Mouse (Mus musculus) hindbrain, postnatal 0 days (tissue): ENCODE results near the gene Ccnt1. TPM values are rescaled to one million over a fixed set of nuclear protein-coding genes. Genes with fewer than 3 reads are reported as not detected.

Source experiments
- ATAC-seq: fragments of 200-750 bp; cut with Nextera tagmentation; 2 replicates; pipeline ENCODE4 v1.8.0; 2017; ENCODE audit warnings: mild to moderate bottlenecking, moderate TSS enrichment, moderate library complexity
- DNase-seq: peaks from one replicate; pipeline ENCODE4 v3.0.0-alpha.2; 2015; ENCODE audit warnings: low spot score
- H3K27ac ChIP-seq: fragments of 300-500 bp; sonication (generic); 2 replicates; pipeline ENCODE4 v1.5.1; 2014; ENCODE audit warnings: mild to moderate bottlenecking
- H3K27me3 ChIP-seq: fragments of 300-500 bp; sonication (generic); 2 replicates; pipeline ENCODE4 v1.6.1; 2014; ENCODE audit warnings: low read length, mixed read lengths; ENCODE audit not compliant: insufficient read depth
- H3K36me3 ChIP-seq: fragments of 300-500 bp; sonication (generic); 2 replicates; pipeline ENCODE4 v1.6.1; 2014; ENCODE audit warnings: low read length, mixed read lengths; ENCODE audit not compliant: insufficient read depth
- H3K4me1 ChIP-seq: fragments of 300-500 bp; sonication (generic); 2 replicates; pipeline ENCODE4 v1.6.1; 2014; ENCODE audit warnings: antibody characterized with exemption, low read length, mixed read lengths; ENCODE audit not compliant: insufficient read depth
- H3K4me2 ChIP-seq: fragments of 300-500 bp; sonication (generic); 2 replicates; pipeline ENCODE4 v1.6.1; 2014; ENCODE audit warnings: low read depth, mild to moderate bottlenecking, low read length, moderate library complexity, mixed read lengths
- H3K4me3 ChIP-seq: fragments of 300-500 bp; sonication (generic); 2 replicates; pipeline ENCODE4 v1.5.1; 2014; ENCODE audit warnings: low read length
- H3K9ac ChIP-seq: fragments of 300-500 bp; sonication (generic); replicated peaks from 2 replicates; pipeline ENCODE4 v1.6.1; 2014; ENCODE audit warnings: mild to moderate bottlenecking, low read length, moderate library complexity, mixed read lengths
- H3K9me3 ChIP-seq: fragments of 300-500 bp; sonication (generic); 2 replicates; pipeline ENCODE4 v1.6.1; 2016; ENCODE audit warnings: low read length, mixed read lengths
- CTCF ChIP-seq: IDR thresholded peaks from 2 replicates; pipeline ENCODE4 v1.5.1; 2016; ENCODE audit warnings: antibody characterized with exemption, control low read depth, low read depth
- whole genome bisulfite sequencing: fragments of 180-500 bp; shearing (Covaris S2); extraction: QIAGEN DNeasy Blood & Tissue Kit; methylation state at CpG from one replicate; pipeline ENCODE4 v1.1.7; 2014; 5-methylcytosine and 5-hydroxymethylcytosine counted together
- polyA plus RNA-seq: library from polyadenylated mRNA; unstranded; fragments of >200 nt; fragmentation: Nextera tagmentation; extraction: Ambion mirVana; gene quantifications from 2 replicates; pipeline ENCODE4 v1.2.1, GENCODE M21; 2015
- total RNA-seq: library from RNA; depleted of rRNA; stranded (reverse); fragments of >200 nt; gene quantifications from 2 replicates; pipeline ENCODE4 v1.2.3, GENCODE M21; 2014; rRNA removed

The Ccnt1 gene
- total RNA-seq (31.2 and 42.4 TPM in 2 replicates), polyA plus RNA-seq (42.7 and 42.9 TPM in 2 replicates)

DNA sequence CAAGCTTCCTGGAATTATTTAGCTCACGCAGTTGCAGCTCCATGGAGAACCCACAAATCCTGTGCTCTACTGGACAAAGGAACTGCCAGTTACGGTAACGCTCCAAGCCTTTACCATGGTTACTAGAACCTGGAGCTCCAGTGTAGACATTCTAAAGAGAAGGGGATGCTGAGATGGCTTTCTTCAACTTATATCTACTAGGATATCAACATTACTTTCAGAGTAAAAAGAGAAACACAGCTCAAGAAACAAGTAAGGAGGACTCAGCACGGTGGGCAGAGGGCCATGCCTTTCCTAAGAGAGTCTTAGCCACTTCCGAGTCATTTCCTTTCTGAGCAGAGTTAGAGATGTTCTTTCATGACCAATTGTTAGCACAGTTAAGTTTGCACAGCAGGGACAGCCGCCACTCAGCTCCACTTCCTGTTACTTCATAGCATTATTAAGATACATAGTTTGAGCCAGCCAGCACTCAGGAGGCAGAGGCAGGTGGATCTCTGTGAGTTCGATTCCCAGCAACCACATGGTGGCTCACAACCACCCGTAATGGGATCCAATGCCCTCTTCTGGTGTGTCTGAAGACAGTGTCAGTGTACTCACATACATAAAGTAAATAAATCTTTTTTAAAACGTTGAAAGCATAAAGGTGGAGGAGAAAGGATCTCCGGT is at the start of gene Ccnt1, which contains the start of gene 4930415O20Rik:
Gene Ccnt1 (minus strand): TSS at position 51 of the 666 bp plus-strand sequence.
Gene 4930415O20Rik (plus strand): TSS at position 132 of the 666 bp plus-strand sequence.
- H3K4me3 ChIP-seq = no peak within 1 kb of the TSS
- no peak within 1 kb of the TSS for H3K27ac ChIP-seq
- H3K27me3 ChIP-seq = no peaks in the 10 kb centered on the region
- 81% methylated on average over 10 of the region's 10 CpGs for WGBS
- H3K36me3 ChIP-seq = no peaks in the 10 kb centered on the region
- ATAC-seq (no peak), DNase-seq (no peak)
- TF ChIP-seq CTCF = no peak
- H3K9ac ChIP-seq = no peak within 1 kb of the TSS
- H3K9me3 ChIP-seq = no peaks in the 10 kb centered on the region
- peaks cover 9% of the 10 kb centered on the region for H3K4me1 ChIP-seq
- no peak within 1 kb of the TSS for H3K4me2 ChIP-seq

DNA sequence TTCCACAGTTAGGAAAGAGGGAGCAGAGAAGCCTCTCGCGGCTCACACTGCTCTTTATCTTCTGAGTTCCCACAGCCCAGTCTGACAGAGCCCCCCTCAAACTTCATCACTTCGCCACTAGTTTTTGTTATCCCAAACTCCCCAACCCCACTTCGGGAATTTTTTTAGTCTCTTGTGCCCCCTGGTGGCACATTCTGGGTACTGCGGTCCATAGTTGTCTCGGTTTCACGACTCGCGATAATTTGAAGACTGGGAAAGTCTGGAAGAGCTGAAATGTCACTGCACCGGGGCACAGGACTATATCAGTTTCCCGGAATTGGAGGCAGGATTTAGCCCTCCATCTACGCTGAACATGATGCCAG is 46.4 kb upstream of the Ccnt1 start:
- DNase-seq (peak; percentile 87), ATAC-seq (peak; percentile 78)
- TF ChIP-seq CTCF = peak; percentile 91
- no peak overlapping the region for H3K9ac ChIP-seq
- no peaks in the 10 kb centered on the region for H3K9me3 ChIP-seq
- no peaks in the 10 kb centered on the region for H3K36me3 ChIP-seq
- no peaks in the 10 kb centered on the region for H3K4me1 ChIP-seq
- no peak overlapping the region for H3K27ac ChIP-seq
- under 1% methylated on average over 12 of the region's 12 CpGs for WGBS
- no peaks in the 10 kb centered on the region for H3K27me3 ChIP-seq
- no peak overlapping the region for H3K4me3 ChIP-seq
- H3K4me2 ChIP-seq = peak overlapping the region; percentile 11; the same call in 1 of the 2 replicates

DNA sequence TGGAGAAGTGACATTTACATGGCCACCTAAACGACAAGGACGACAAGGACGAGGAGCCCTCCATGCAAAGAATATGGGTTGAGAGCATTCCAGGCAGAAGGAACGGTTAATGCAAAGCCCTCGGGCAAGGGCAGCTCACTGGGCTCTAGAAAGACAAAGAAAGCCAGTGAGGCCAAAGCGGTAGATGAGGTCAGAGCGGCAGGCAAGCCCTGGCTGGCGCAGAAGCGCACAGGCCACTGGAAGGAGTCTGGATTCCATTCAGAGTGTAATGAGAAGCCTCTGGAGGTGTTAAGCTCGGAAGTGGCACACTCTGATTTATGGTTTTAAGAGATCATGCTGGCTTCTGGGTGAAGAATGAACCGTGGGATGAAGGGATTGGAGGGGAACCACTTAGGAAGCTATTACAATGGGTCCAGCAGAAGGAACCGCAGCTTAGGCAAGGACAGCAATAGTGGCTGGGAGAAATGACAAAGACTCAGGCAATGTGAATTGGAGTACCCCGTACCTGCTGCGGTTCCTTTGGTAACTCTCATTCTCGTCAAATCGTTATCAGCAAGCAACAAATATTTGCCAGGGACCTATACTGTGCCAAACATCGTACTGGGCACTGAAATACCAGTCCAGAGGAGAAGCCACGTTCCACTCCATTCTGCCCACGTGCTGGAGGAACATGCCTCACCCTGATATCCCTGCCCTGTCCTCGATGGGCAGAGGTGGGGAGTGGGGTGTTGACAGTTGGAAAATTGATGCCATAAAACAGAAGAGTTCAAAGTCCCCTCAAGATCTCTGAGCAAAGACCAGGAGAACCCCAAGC is 45.8 kb upstream of the Ccnt1 start:
- no peaks in the 10 kb centered on the region for H3K36me3 ChIP-seq
- H3K4me3 ChIP-seq = no peak overlapping the region
- no peak overlapping the region for H3K9ac ChIP-seq
- 48% methylated on average over 20 of the region's 20 CpGs for WGBS
- no peak for TF ChIP-seq CTCF
- no peaks in the 10 kb centered on the region for H3K9me3 ChIP-seq
- 0 out of 2 replicates have a peak overlapping the region, but pooled peaks have one; percentile 11 for H3K4me2 ChIP-seq
- H3K4me1 ChIP-seq = no peaks in the 10 kb centered on the region
- DNase-seq (no peak), ATAC-seq (0 out of 2 replicates have a peak, but pooled peaks have one; percentile 12)
- H3K27me3 ChIP-seq = no peaks in the 10 kb centered on the region
- H3K27ac ChIP-seq = no peak overlapping the region

DNA sequence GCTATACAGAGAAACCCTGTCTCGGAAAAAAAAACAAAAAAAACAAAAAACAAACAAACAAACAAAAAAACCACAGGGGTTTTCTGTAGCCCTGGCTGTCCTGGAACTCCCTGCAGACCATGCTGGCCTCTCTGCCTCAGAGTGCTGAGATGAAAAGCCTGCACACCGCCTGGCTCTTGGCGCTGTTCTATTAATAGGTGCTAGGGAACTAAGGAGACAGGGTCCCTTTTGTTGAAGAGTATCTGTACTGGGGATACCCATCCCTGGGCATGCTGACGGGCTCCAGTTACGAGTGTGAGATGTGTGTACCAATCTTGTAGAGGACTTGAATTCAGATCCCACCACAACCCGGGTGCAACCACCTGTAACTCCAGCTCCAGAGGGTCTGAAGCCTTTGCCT is 45.0 kb upstream of the Ccnt1 start:
- Histone ChIP-seq H3K4me3 (no peak overlapping the region), H3K36me3 (no peaks in the 10 kb centered on the region), H3K27ac (no peak overlapping the region), H3K4me2 (no peak overlapping the region), H3K4me1 (no peaks in the 10 kb centered on the region), H3K27me3 (no peaks in the 10 kb centered on the region), H3K9me3 (no peaks in the 10 kb centered on the region), H3K9ac (no peak overlapping the region)
- TF ChIP-seq CTCF = no peak
- 60% methylated on average over 6 of the region's 6 CpGs for WGBS
- ATAC-seq (no peak), DNase-seq (no peak)

DNA sequence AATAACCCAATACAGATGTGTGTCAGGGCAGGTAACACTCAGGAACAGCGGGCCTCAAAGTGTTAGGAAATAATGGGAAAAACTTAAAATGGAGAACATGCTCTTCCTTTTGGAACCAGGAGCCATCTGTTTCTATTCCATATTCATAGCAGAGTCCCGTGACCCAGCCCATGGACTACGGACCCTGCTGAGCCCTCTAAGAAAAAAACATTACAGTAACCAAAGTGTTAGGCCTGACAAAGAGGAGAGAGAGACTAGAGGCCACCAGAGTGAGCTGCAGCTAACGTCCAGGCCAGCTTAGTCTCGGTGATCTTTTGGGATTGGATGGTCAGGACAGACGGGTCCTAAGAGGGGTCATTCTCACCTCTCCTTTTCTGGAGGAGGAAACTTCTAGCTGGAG is 44.2 kb upstream of the Ccnt1 start:
- no peak overlapping the region for H3K27ac ChIP-seq
- no peaks in the 10 kb centered on the region for H3K36me3 ChIP-seq
- H3K4me1 ChIP-seq = no peaks in the 10 kb centered on the region
- no peaks in the 10 kb centered on the region for H3K9me3 ChIP-seq
- H3K4me2 ChIP-seq = no peak overlapping the region
- TF ChIP-seq CTCF = no peak
- H3K27me3 ChIP-seq = no peaks in the 10 kb centered on the region
- H3K9ac ChIP-seq = no peak overlapping the region
- no peak overlapping the region for H3K4me3 ChIP-seq
- ATAC-seq (peak; percentile 39; the same call in 1 of the 2 replicates), DNase-seq (no peak)
- WGBS = 38% methylated on average over 6 of the region's 6 CpGs

DNA sequence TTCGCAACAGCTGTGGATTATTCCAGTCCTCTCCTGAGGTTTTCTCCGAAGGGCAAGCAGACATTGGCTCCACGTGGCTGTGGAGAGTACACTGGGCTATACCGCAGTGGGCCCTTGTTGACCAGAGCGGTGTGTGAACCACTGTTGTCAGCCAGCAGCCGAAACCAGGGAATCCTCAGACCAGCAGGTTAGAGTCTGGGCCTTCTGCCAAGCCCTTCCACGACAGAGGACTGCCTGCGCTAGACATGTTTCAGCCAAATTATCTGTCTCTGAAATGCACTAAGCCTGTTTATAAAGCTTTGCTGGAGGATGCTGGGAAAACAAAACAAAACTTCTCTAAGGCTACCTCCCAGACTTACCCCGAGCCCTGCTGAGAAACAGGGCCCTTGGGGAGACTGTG is 43.8 kb upstream of the Ccnt1 start:
- Histone ChIP-seq H3K9ac (no peak overlapping the region), H3K4me3 (no peak overlapping the region), H3K36me3 (no peaks in the 10 kb centered on the region), H3K27ac (no peak overlapping the region), H3K4me1 (no peaks in the 10 kb centered on the region), H3K9me3 (no peaks in the 10 kb centered on the region), H3K4me2 (no peak overlapping the region), H3K27me3 (no peaks in the 10 kb centered on the region)
- TF ChIP-seq CTCF = no peak
- DNase-seq (peak; percentile 58), ATAC-seq (no peak)
- WGBS = 26% methylated on average over 9 of the region's 9 CpGs

DNA sequence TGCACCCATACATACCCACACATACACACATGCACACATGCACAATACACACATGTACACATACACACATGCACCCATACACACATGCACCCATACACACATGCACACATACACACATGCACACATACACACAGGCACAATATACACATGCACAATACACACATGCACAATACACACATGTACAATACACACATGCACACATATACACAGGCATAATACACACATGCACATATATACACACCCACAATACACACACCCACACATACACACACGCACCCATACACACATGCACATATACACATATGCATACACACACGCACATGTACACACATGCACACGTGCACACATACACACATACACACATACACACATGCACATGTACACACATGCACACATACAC is 41.5 kb upstream of the Ccnt1 start:
- H3K9me3 ChIP-seq = no peaks in the 10 kb centered on the region
- no peak overlapping the region for H3K9ac ChIP-seq
- no peaks in the 10 kb centered on the region for H3K27me3 ChIP-seq
- no peaks in the 10 kb centered on the region for H3K36me3 ChIP-seq
- H3K4me1 ChIP-seq = peaks cover 9% of the 10 kb centered on the region
- 99% methylated on average over 3 of the region's 3 CpGs for WGBS
- H3K4me3 ChIP-seq = no peak overlapping the region
- ATAC-seq (no peak), DNase-seq (no peak)
- TF ChIP-seq CTCF = no peak
- no peak overlapping the region for H3K27ac ChIP-seq
- H3K4me2 ChIP-seq = no peak overlapping the region
